Mouse (Mus musculus): Measurements from ENCODE around the gene Nxn. TPM values are rescaled to one million over a fixed set of nuclear protein-coding genes. Genes with fewer than 3 reads are reported as not detected.

Nxn gene
- total and polyA plus RNA-seq, 3 experiments: 10.0 to 19.1 (median 14.6) TPM

GRCm38 (mm10) chr11:76285431-76286075 is 113.4 kb downstream of the Nxn start:
- DNase-seq: peak in 1 of 2 experiments; percentile 59
- H3K4me3 ChIP-seq: no peak overlapping the region
- no peak overlapping the region; the same call in 1 of the 2 replicates for H3K27ac ChIP-seq
- 41% methylated on average over 7 of the region's 7 CpGs for WGBS
- TF ChIP-seq EP300 (IDR thresholded peaks at IDR 0.05; ENCODE audit: insufficient read depth, low read depth, low read length) (no peak), CTCF (IDR thresholded peaks at IDR 0.05) (peak; percentile 20; the same call in 1 of the 2 replicates)
- intact Hi-C loops (cut with DNase I): no loop called here
- H3K79me2 ChIP-seq (replicated peaks; ENCODE audit: control insufficient read depth, insufficient read depth, low read length): 0 out of 2 replicates have a peak, but pooled peaks cover 2% of the 10 kb centered on the region
- peaks cover 7% of the 10 kb centered on the region for H3K4me1 ChIP-seq (ENCODE audit: control insufficient read depth, insufficient read depth, low read length)
- no peak overlapping the region for H3K9ac ChIP-seq (ENCODE audit: low read depth, low read length)
- no peaks in the 10 kb centered on the region for H3K36me3 ChIP-seq (ENCODE audit: control insufficient read depth, insufficient read depth, low read length)
- H3K27me3 ChIP-seq (ENCODE audit: control insufficient read depth, insufficient read depth, low read length): no peaks in the 10 kb centered on the region

- Histone ChIP-seq H3K36me3 (ENCODE audit: control insufficient read depth, insufficient read depth, low read length) (no peaks in the 10 kb centered on the region), H3K27ac (no peak overlapping the region), H3K4me3 (no peak overlapping the region), H3K79me2 (replicated peaks; ENCODE audit: control insufficient read depth, insufficient read depth, low read length) (0 out of 2 replicates have a peak, but pooled peaks cover 2% of the 10 kb centered on the region), H3K9ac (ENCODE audit: low read depth, low read length) (no peak overlapping the region), H3K4me1 (ENCODE audit: control insufficient read depth, insufficient read depth, low read length) (peaks cover 7% of the 10 kb centered on the region), H3K27me3 (ENCODE audit: control insufficient read depth, insufficient read depth, low read length) (no peaks in the 10 kb centered on the region)
- intact Hi-C loops (cut with DNase I): no loop called here
- peak; percentile 18; the same call in 1 of the 2 replicates for TF ChIP-seq CTCF (IDR thresholded peaks at IDR 0.05)
- no peak for TF ChIP-seq POLR2A (IDR thresholded peaks at IDR 0.05; ENCODE audit: insufficient read depth, low read depth, low read length)
- no peak for TF ChIP-seq EP300 (IDR thresholded peaks at IDR 0.05; ENCODE audit: insufficient read depth, low read depth, low read length)
- DNase-seq: no peak
- WGBS: 88% methylated on average over 6 of the region's 6 CpGs
These were observed 115.1 kb downstream of the Nxn start for GRCm38 (mm10) chr11:76283841-76284240.

- Histone ChIP-seq H3K79me2 (replicated peaks; ENCODE audit: control insufficient read depth, insufficient read depth, low read length) (peaks cover 2% of the 10 kb centered on the region; the same call in 1 of the 2 replicates), H3K4me1 (ENCODE audit: control insufficient read depth, insufficient read depth, low read length) (no peaks in the 10 kb centered on the region), H3K4me3 (no peak overlapping the region), H3K27ac (no peak overlapping the region), H3K36me3 (ENCODE audit: control insufficient read depth, insufficient read depth, low read length) (no peaks in the 10 kb centered on the region), H3K27me3 (ENCODE audit: control insufficient read depth, insufficient read depth, low read length) (no peaks in the 10 kb centered on the region), H3K9ac (ENCODE audit: low read depth, low read length) (no peak overlapping the region)
- 72% methylated on average over 2 of the region's 2 CpGs for WGBS
- no peak for DNase-seq
- TF ChIP-seq CTCF (IDR thresholded peaks at IDR 0.05): no peak
- TF ChIP-seq EP300 (IDR thresholded peaks at IDR 0.05; ENCODE audit: insufficient read depth, low read depth, low read length): no peak
- intact Hi-C loops (cut with DNase I): no loop called here
These were observed 119.0 kb downstream of the Nxn start for GRCm38 (mm10) chr11:76279971-76280370.

GRCm38 (mm10) chr11:76278960-76279852 is 119.7 kb downstream of the Nxn start:
- intact Hi-C loops (cut with DNase I): no loop called here
- H3K27me3 ChIP-seq (ENCODE audit: control insufficient read depth, insufficient read depth, low read length): no peaks in the 10 kb centered on the region
- 78% methylated on average over 14 of the region's 14 CpGs for WGBS

GRCm38 (mm10) chr11:76272440-76272839 is 126.5 kb downstream of the Nxn start:
- intact Hi-C loops (cut with DNase I): loop anchor here (5.0 kb wide), 1 partner anchor 125 kb away; the partner anchor contains the start of gene Nxn
- Histone ChIP-seq H3K27me3 (ENCODE audit: control insufficient read depth, insufficient read depth, low read length) (no peaks in the 10 kb centered on the region), H3K79me2 (replicated peaks; ENCODE audit: control insufficient read depth, insufficient read depth, low read length) (no peaks in the 10 kb centered on the region), H3K9ac (ENCODE audit: low read depth, low read length) (no peak overlapping the region), H3K36me3 (ENCODE audit: control insufficient read depth, insufficient read depth, low read length) (no peaks in the 10 kb centered on the region), H3K4me3 (no peak overlapping the region), H3K4me1 (ENCODE audit: control insufficient read depth, insufficient read depth, low read length) (no peaks in the 10 kb centered on the region), H3K27ac (no peak overlapping the region)
- WGBS: 70% methylated on average over 4 of the region's 4 CpGs
- TF ChIP-seq EP300 (IDR thresholded peaks at IDR 0.05; ENCODE audit: insufficient read depth, low read depth, low read length): no peak
- peak; percentile 65 for TF ChIP-seq CTCF (IDR thresholded peaks at IDR 0.05)
- TF ChIP-seq POLR2A (IDR thresholded peaks at IDR 0.05; ENCODE audit: insufficient read depth, low read depth, low read length): no peak
- DNase-seq: no peak

More at GRCm38 (mm10) chr11:76278960-76279852, 119.7 kb downstream of the Nxn start:
- H3K36me3 ChIP-seq (ENCODE audit: control insufficient read depth, insufficient read depth, low read length): no peaks in the 10 kb centered on the region
- H3K4me3 ChIP-seq: no peak overlapping the region
- no peak overlapping the region for H3K27ac ChIP-seq
- H3K9ac ChIP-seq (ENCODE audit: low read depth, low read length): no peak overlapping the region
- H3K4me1 ChIP-seq (ENCODE audit: control insufficient read depth, insufficient read depth, low read length): no peaks in the 10 kb centered on the region
- TF ChIP-seq CTCF (IDR thresholded peaks at IDR 0.05) (no peak), POLR2A (IDR thresholded peaks at IDR 0.05; ENCODE audit: insufficient read depth, low read depth, low read length) (no peak), EP300 (IDR thresholded peaks at IDR 0.05; ENCODE audit: insufficient read depth, low read depth, low read length) (no peak)
- no peak for DNase-seq
- peaks cover 2% of the 10 kb centered on the region; the same call in 1 of the 2 replicates for H3K79me2 ChIP-seq (replicated peaks; ENCODE audit: control insufficient read depth, insufficient read depth, low read length)

All from heart, adult 2 months (tissue).